Mouse (Mus musculus) stomach, postnatal 0 days (tissue): ENCODE results near the gene Cfap65. TPM values are rescaled to one million over a fixed set of nuclear protein-coding genes. Genes with fewer than 3 reads are reported as not detected.

Experiments
- ATAC-seq: fragments of 200-750 bp; cut with Nextera tagmentation; 2 replicates; pipeline ENCODE4 v1.8.0; 2017; ENCODE audit not compliant: low FRiP score, low TSS enrichment
- DNase-seq: peaks from one replicate; pipeline ENCODE4 v3.0.0-alpha.2; 2016; ENCODE audit warnings: low spot score
- H3K27ac ChIP-seq: fragments of 300-500 bp; sonication (generic); replicated peaks from 2 replicates; pipeline ENCODE4 v1.5.1; 2014; ENCODE audit warnings: mild to moderate bottlenecking, control low read depth
- H3K27me3 ChIP-seq: fragments of 300-500 bp; sonication (generic); 2 replicates; pipeline ENCODE4 v1.6.1; 2014; ENCODE audit warnings: low read length; ENCODE audit not compliant: control insufficient read depth, insufficient read depth
- H3K36me3 ChIP-seq: fragments of 300-500 bp; sonication (generic); 2 replicates; pipeline ENCODE4 v1.6.1; 2014; ENCODE audit warnings: low read length, mixed read lengths; ENCODE audit not compliant: control insufficient read depth, insufficient read depth
- H3K4me1 ChIP-seq: fragments of 300-500 bp; sonication (generic); replicated peaks from 2 replicates; pipeline ENCODE4 v1.6.1; 2014; ENCODE audit warnings: antibody characterized with exemption; ENCODE audit not compliant: control insufficient read depth, insufficient read depth
- H3K4me2 ChIP-seq: fragments of 300-500 bp; sonication (generic); replicated peaks from 2 replicates; pipeline ENCODE4 v1.6.1; 2014; ENCODE audit warnings: low read depth, mild to moderate bottlenecking, control low read depth, moderate library complexity
- H3K4me3 ChIP-seq: fragments of 300-500 bp; sonication (generic); 2 replicates; pipeline ENCODE4 v1.5.1; 2014; ENCODE audit warnings: low read depth, low read length, control low read depth
- H3K9ac ChIP-seq: fragments of 300-500 bp; sonication (generic); 2 replicates; pipeline ENCODE4 v1.6.1; 2014; ENCODE audit warnings: mild to moderate bottlenecking, low read length, control low read depth, mixed read lengths
- H3K9me3 ChIP-seq: fragments of 300-500 bp; sonication (generic); 2 replicates; pipeline ENCODE4 v1.6.1; 2016; ENCODE audit warnings: low read length; ENCODE audit not compliant: control insufficient read depth
- CTCF ChIP-seq: IDR thresholded peaks from 2 replicates; pipeline ENCODE4 v1.5.1; 2016; ENCODE audit warnings: antibody characterized with exemption, low read depth, mild to moderate bottlenecking, moderate library complexity
- EP300 ChIP-seq: optimal IDR thresholded peaks from 2 replicates; pipeline ENCODE3; 2016; ENCODE audit warnings: antibody characterized with exemption
- WGBS: fragments of 180-500 bp; shearing (Covaris S2); extraction: QIAGEN DNeasy Blood & Tissue Kit; methylation state at CpG from one replicate; pipeline ENCODE4 v1.1.7; 2014; 5-methylcytosine and 5-hydroxymethylcytosine counted together
- polyA plus RNA-seq: library from polyadenylated mRNA; unstranded; fragments of >200 nt; fragmentation: Nextera tagmentation; extraction: Ambion mirVana; gene quantifications from 2 replicates; pipeline ENCODE4 v1.2.1, GENCODE M21; 2015

The Cfap65 gene
- polyA plus RNA-seq, 1 experiment from 2014 or later, result not detected

GRCm38 (mm10) chr1:74882055-74882734 is 53.2 kb downstream of the Cfap65 start:
- H3K9ac ChIP-seq, result no peak overlapping the region
- DNase-seq, result peak; percentile 52

GRCm38 (mm10) chr1:74880785-74881360 is 54.5 kb downstream of the Cfap65 start:
- Histone ChIP-seq H3K9me3 (no peaks in the 10 kb centered on the region), H3K4me2 (peak overlapping the region; percentile 25; the same call in 1 of the 2 replicates), H3K9ac (no peak overlapping the region), H3K36me3 (no peaks in the 10 kb centered on the region), H3K27me3 (peaks cover 17% of the 10 kb centered on the region), H3K27ac (no peak overlapping the region), H3K4me1 (no peaks in the 10 kb centered on the region), H3K4me3 (no peak overlapping the region; the same call in 1 of the 2 replicates)
- ATAC-seq, result no peak
- DNase-seq, result peak; percentile 66
- 3% methylated on average over 18 of the region's 18 CpGs for WGBS
- TF ChIP-seq EP300 (no peak), CTCF (peak; percentile 92)

More at GRCm38 (mm10) chr1:74882055-74882734, 53.2 kb downstream of the Cfap65 start:
- H3K4me1 ChIP-seq, result no peaks in the 10 kb centered on the region
- WGBS, result under 1% methylated on average over 69 of the region's 74 CpGs
- no peaks in the 10 kb centered on the region for H3K9me3 ChIP-seq
- H3K36me3 ChIP-seq, result no peaks in the 10 kb centered on the region
- ATAC-seq, result no peak
- H3K4me3 ChIP-seq, result peak overlapping the region; percentile 35
- peak overlapping the region; percentile 55 for H3K4me2 ChIP-seq
- no peak for TF ChIP-seq EP300
- no peak for TF ChIP-seq CTCF
- no peak overlapping the region for H3K27ac ChIP-seq
- H3K27me3 ChIP-seq, result peaks cover 17% of the 10 kb centered on the region

GRCm38 (mm10) chr1:74877199-74877598 is 58.2 kb downstream of the Cfap65 start:
- no peaks in the 10 kb centered on the region for H3K9me3 ChIP-seq
- WGBS, result 49% methylated on average over 3 of the region's 3 CpGs
- H3K27ac ChIP-seq, result no peak overlapping the region
- no peak overlapping the region for H3K4me3 ChIP-seq
- H3K9ac ChIP-seq, result no peak overlapping the region
- no peaks in the 10 kb centered on the region for H3K4me1 ChIP-seq
- ATAC-seq (no peak), DNase-seq (no peak)
- TF ChIP-seq CTCF (no peak), EP300 (no peak)
- H3K27me3 ChIP-seq, result peaks cover 12% of the 10 kb centered on the region
- H3K4me2 ChIP-seq, result no peak overlapping the region
- H3K36me3 ChIP-seq, result no peaks in the 10 kb centered on the region

GRCm38 (mm10) chr1:74872218-74872617 is 63.2 kb downstream of the Cfap65 start:
- H3K9ac ChIP-seq, result no peak overlapping the region
- no peaks in the 10 kb centered on the region for H3K4me1 ChIP-seq
- WGBS, result 67% methylated on average over 2 of the region's 2 CpGs
- no peak overlapping the region for H3K27ac ChIP-seq
- no peaks in the 10 kb centered on the region for H3K36me3 ChIP-seq
- ATAC-seq (no peak), DNase-seq (no peak)
- no peaks in the 10 kb centered on the region; the same call in 1 of the 2 replicates for H3K27me3 ChIP-seq
- H3K4me3 ChIP-seq, result no peak overlapping the region
- H3K9me3 ChIP-seq, result no peaks in the 10 kb centered on the region
- TF ChIP-seq CTCF (no peak), EP300 (no peak)
- H3K4me2 ChIP-seq, result no peak overlapping the region

- no peaks in the 10 kb centered on the region for H3K4me1 ChIP-seq
- ATAC-seq, result no peak
- H3K27me3 ChIP-seq, result peaks cover 13% of the 10 kb centered on the region; the same call in 1 of the 2 replicates
- no peak for DNase-seq
- TF ChIP-seq EP300 (no peak), CTCF (peak; percentile 28; the same call in 1 of the 2 replicates)
- H3K9me3 ChIP-seq, result no peaks in the 10 kb centered on the region
- H3K27ac ChIP-seq, result no peak overlapping the region
- no peak overlapping the region for H3K4me2 ChIP-seq
- no peaks in the 10 kb centered on the region for H3K36me3 ChIP-seq
- H3K4me3 ChIP-seq, result no peak overlapping the region
- H3K9ac ChIP-seq, result no peak overlapping the region
These were observed 73.6 kb downstream of the Cfap65 start for GRCm38 (mm10) chr1:74861783-74862182.
